Mouse (Mus musculus) myocyte (in vitro differentiated cells): ENCODE results near the gene Gm49337. TPM values are rescaled to one million over a fixed set of nuclear protein-coding genes. Genes with fewer than 3 reads are reported as not detected.

Experiments
- H3K27me3 ChIP-seq: one replicate; pipeline ENCODE4 v1.6.1; 2011; ENCODE audit not compliant: control insufficient read depth, insufficient read depth, insufficient read length
- H3K36me3 ChIP-seq: one replicate; pipeline ENCODE4 v1.6.1; 2011; ENCODE audit not compliant: control insufficient read depth, insufficient read depth
- H3K4me2 ChIP-seq: one replicate; pipeline ENCODE4 v1.6.1; 2011; ENCODE audit warnings: low read depth, control low read depth
- H3K4me3 ChIP-seq: one replicate; pipeline ENCODE4 v1.5.1; 2011; ENCODE audit warnings: mild to moderate bottlenecking, control low read depth, moderate library complexity
- H3K79me2 ChIP-seq: one replicate; pipeline ENCODE4 v1.6.1; 2011; ENCODE audit not compliant: control insufficient read depth, insufficient read depth
- H3ac ChIP-seq: one replicate; pipeline ENCODE4 v1.6.1; 2011; ENCODE audit not compliant: control insufficient read depth, insufficient read length
- CEBPB ChIP-seq: IDR thresholded peaks from 2 replicates; pipeline ENCODE4 v1.6.1; 2011; ENCODE audit warnings: mild to moderate bottlenecking, moderate library complexity; ENCODE audit not compliant: poor library complexity, insufficient read depth, severe bottlenecking
- E2F4 ChIP-seq: IDR thresholded peaks from one replicate; pipeline ENCODE4 v1.6.1; 2011; ENCODE audit warnings: mild to moderate bottlenecking, control low read depth, moderate library complexity; ENCODE audit not compliant: insufficient read depth
- MAX ChIP-seq: IDR thresholded peaks from one replicate; pipeline ENCODE4 v1.6.1; 2011; ENCODE audit warnings: low read depth, mild to moderate bottlenecking, control low read depth
- MYOD1 ChIP-seq, 3 experiments: IDR thresholded peaks; one replicate each; pipeline ENCODE4 v1.6.1; 2011; ENCODE audit warnings: control low read depth in 2 of 3, low read depth in 2 of 3, mild to moderate bottlenecking in 2 of 3, moderate library complexity in 1 of 3; ENCODE audit not compliant: insufficient read length in 2 of 3, control insufficient read depth in 1 of 3
- MYOG ChIP-seq, 3 experiments: IDR thresholded peaks; one replicate each; pipeline ENCODE4 v1.6.1; 2011; ENCODE audit warnings: control low read depth in 2 of 3, low read depth in 2 of 3, mild to moderate bottlenecking in 2 of 3; ENCODE audit not compliant: insufficient read length in 2 of 3, control insufficient read depth in 1 of 3, insufficient read depth in 1 of 3
- POLR2A ChIP-seq: IDR thresholded peaks from one replicate; pipeline ENCODE4 v1.6.1; 2011; ENCODE audit warnings: low read depth, mild to moderate bottlenecking, control low read depth, moderate library complexity; ENCODE audit not compliant: insufficient read length
- POLR2AphosphoS2 ChIP-seq: IDR thresholded peaks from one replicate; pipeline ENCODE4 v1.6.1; 2011; ENCODE audit warnings: low read depth, control low read depth; ENCODE audit not compliant: insufficient read length
- REST ChIP-seq: IDR thresholded peaks from one replicate; pipeline ENCODE4 v1.6.1; 2011; ENCODE audit warnings: mild to moderate bottlenecking, control low read depth, moderate library complexity; ENCODE audit not compliant: insufficient read depth, insufficient read length
- SRF ChIP-seq: IDR thresholded peaks from one replicate; pipeline ENCODE4 v1.6.1; 2011; ENCODE audit warnings: low read depth; ENCODE audit not compliant: control insufficient read depth, insufficient read length
- TCF12 ChIP-seq: IDR thresholded peaks from one replicate; pipeline ENCODE4 v1.6.1; 2011; ENCODE audit warnings: mild to moderate bottlenecking, control low read depth; ENCODE audit not compliant: poor library complexity, insufficient read depth, severe bottlenecking
- TCF3 ChIP-seq: IDR thresholded peaks from one replicate; pipeline ENCODE4 v1.6.1; 2011; ENCODE audit warnings: low read depth, control low read depth; ENCODE audit not compliant: insufficient read length
- USF1 ChIP-seq: IDR thresholded peaks from one replicate; pipeline ENCODE4 v1.6.1; 2011; ENCODE audit warnings: low read depth, mild to moderate bottlenecking, control low read depth, moderate library complexity
- polyA plus RNA-seq: library from polyadenylated mRNA; unstranded; fragments of >200 nt; fragmentation: generic; extraction: Trizol; gene quantifications from one replicate; pipeline ENCODE4 v1.2.1, GENCODE M21; 2012; ENCODE audit warnings: missing spikeins

Gm49337 gene
- polyA plus RNA-seq, 1 experiment = not detected

GRCm38 (mm10) chr4:116167404-116167803 is 5.8 kb upstream of the Gm49337 start, which contains the start of gene Tspan1:
TSS of gene Tspan1 (minus strand) at chr4:116167601.
- no peak for TF ChIP-seq CEBPB
- TF ChIP-seq USF1 = no peak
- TF ChIP-seq MYOG (IDR thresholded peaks at IDR 0.05; ENCODE audit: control insufficient read depth in 1 of 3, insufficient read depth in 1 of 3, insufficient read length in 2 of 3, low read depth in 2 of 3) = no peak
- no peak for TF ChIP-seq SRF
- TF ChIP-seq MAX = no peak
- no peak within 1 kb of the TSS for H3K4me2 ChIP-seq
- no peak within 1 kb of the TSS for H3K4me3 ChIP-seq
- H3K36me3 ChIP-seq = no peaks in the 10 kb centered on the region
- H3K27me3 ChIP-seq = no peaks in the 10 kb centered on the region
- no peak within 1 kb of the TSS for H3ac ChIP-seq
- H3K79me2 ChIP-seq = no peaks in the 10 kb centered on the region

- Histone ChIP-seq H3ac (no peak overlapping the region), H3K36me3 (no peaks in the 10 kb centered on the region), H3K4me3 (no peak overlapping the region), H3K27me3 (no peaks in the 10 kb centered on the region), H3K4me2 (no peak overlapping the region), H3K79me2 (no peaks in the 10 kb centered on the region)
- no peak for TF ChIP-seq SRF
- TF ChIP-seq MYOG (IDR thresholded peaks at IDR 0.05; ENCODE audit: control insufficient read depth in 1 of 3, insufficient read depth in 1 of 3, insufficient read length in 2 of 3, low read depth in 2 of 3) = no peak
- TF ChIP-seq E2F4 = no peak
- no peak for TF ChIP-seq TCF3
- no peak for TF ChIP-seq CEBPB
- no peak for TF ChIP-seq USF1
- TF ChIP-seq TCF12 = no peak
- no peak for TF ChIP-seq MYOD1 (IDR thresholded peaks at IDR 0.05; ENCODE audit: control insufficient read depth in 1 of 3, insufficient read length in 2 of 3, low read depth in 2 of 3)
- TF ChIP-seq POLR2AphosphoS2 = no peak
- no peak for TF ChIP-seq MAX
- no peak for TF ChIP-seq REST
- TF ChIP-seq POLR2A = no peak
Measured at GRCm38 (mm10) chr4:116168617-116169352, 4.4 kb upstream of the Gm49337 start.

GRCm38 (mm10) chr4:116169353-116169672 is 3.9 kb upstream of the Gm49337 start:
- TF ChIP-seq E2F4 = no peak
- no peak for TF ChIP-seq USF1
- no peak for TF ChIP-seq MYOD1 (IDR thresholded peaks at IDR 0.05; ENCODE audit: control insufficient read depth in 1 of 3, insufficient read length in 2 of 3, low read depth in 2 of 3)
- TF ChIP-seq POLR2A = no peak
- TF ChIP-seq MAX = no peak
- no peak for TF ChIP-seq SRF
- no peak for TF ChIP-seq TCF3
- TF ChIP-seq MYOG (IDR thresholded peaks at IDR 0.05; ENCODE audit: control insufficient read depth in 1 of 3, insufficient read depth in 1 of 3, insufficient read length in 2 of 3, low read depth in 2 of 3) = no peak
- no peak for TF ChIP-seq POLR2AphosphoS2
- no peak for TF ChIP-seq TCF12
- TF ChIP-seq CEBPB = no peak
- no peak for TF ChIP-seq REST

GRCm38 (mm10) chr4:116173752-116174151 is 568 bp downstream of the Gm49337 start:
- TF ChIP-seq SRF = no peak
- no peak for TF ChIP-seq MAX
- no peak for TF ChIP-seq CEBPB
- Histone ChIP-seq H3K4me3 (no peak overlapping the region), H3K36me3 (no peaks in the 10 kb centered on the region), H3K79me2 (no peaks in the 10 kb centered on the region), H3K4me2 (no peak overlapping the region), H3ac (no peak overlapping the region), H3K27me3 (no peaks in the 10 kb centered on the region)

More at GRCm38 (mm10) chr4:116169353-116169672, 3.9 kb upstream of the Gm49337 start:
- Histone ChIP-seq H3ac (no peak overlapping the region), H3K4me3 (no peak overlapping the region), H3K36me3 (no peaks in the 10 kb centered on the region), H3K4me2 (no peak overlapping the region), H3K79me2 (no peaks in the 10 kb centered on the region), H3K27me3 (no peaks in the 10 kb centered on the region)

DNA sequence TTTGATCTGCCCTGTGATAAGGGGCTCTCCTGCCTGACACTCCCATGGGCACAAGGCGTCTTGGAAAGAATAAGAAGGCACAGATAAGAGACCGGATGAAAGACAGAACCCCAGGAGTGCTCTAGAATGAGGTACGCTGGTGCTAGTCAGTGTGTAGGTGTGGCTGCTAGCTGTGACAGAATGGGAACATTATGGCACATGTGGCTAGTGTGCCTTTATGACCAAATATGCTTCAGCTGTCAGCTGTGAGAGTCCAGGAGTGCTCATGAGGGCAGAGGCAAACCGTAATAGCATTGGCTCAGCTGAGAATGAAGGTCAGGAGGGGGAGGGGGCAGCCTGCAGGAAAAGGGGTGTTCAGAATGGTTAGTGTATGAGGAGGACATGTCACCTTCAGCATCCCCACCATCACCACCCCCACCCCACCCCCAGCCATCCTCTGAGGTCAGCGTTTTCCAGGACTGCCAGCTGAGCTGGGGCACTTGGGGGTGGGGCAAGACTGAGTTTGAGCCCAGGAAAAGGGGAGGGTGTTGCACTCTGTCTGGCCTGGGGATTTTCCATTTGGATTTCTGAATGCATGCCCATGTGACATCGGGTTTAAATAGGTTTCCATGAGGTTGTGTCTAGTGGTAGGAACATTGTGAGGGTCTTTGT is 1.4 kb downstream of the Gm49337 start:
- Histone ChIP-seq H3K4me3 (no peak overlapping the region), H3ac (no peak overlapping the region), H3K79me2 (no peaks in the 10 kb centered on the region), H3K36me3 (no peaks in the 10 kb centered on the region), H3K27me3 (no peaks in the 10 kb centered on the region), H3K4me2 (peak overlapping the region; percentile 68)
- TF ChIP-seq E2F4 (no peak), MYOG (IDR thresholded peaks at IDR 0.05; ENCODE audit: control insufficient read depth in 1 of 3, insufficient read depth in 1 of 3, insufficient read length in 2 of 3, low read depth in 2 of 3) (peak; percentile 41 to 48 (median 46)), SRF (peak; percentile 69), CEBPB (no peak), USF1 (peak; percentile 50), POLR2A (no peak), POLR2AphosphoS2 (no peak), MAX (no peak), MYOD1 (IDR thresholded peaks at IDR 0.05; ENCODE audit: control insufficient read depth in 1 of 3, insufficient read length in 2 of 3, low read depth in 2 of 3) (peak in 1 of 3 experiments; percentile 65), TCF12 (no peak), TCF3 (no peak), REST (no peak)
